Mouse (Mus musculus) neural tube, embryonic 12.5 days (tissue): ENCODE measurements around the gene Ccdc138. TPM values are rescaled to one million over a fixed set of nuclear protein-coding genes. Genes with fewer than 3 reads are reported as not detected.

ENCODE experiments used
- ATAC-seq: fragments of 200-750 bp; cut with Nextera tagmentation; 2 replicates; pipeline ENCODE4 v1.8.0; 2017; ENCODE audit warnings: low read depth, mild to moderate bottlenecking, moderate TSS enrichment, moderate library complexity; ENCODE audit not compliant: low FRiP score
- H3K27ac ChIP-seq: fragments of 300-500 bp; sonication (generic); 2 replicates; pipeline ENCODE4 v1.5.1; 2016
- H3K27me3 ChIP-seq: fragments of 300-500 bp; sonication (generic); replicated peaks from 2 replicates; pipeline ENCODE4 v1.6.1; 2016; ENCODE audit warnings: mild to moderate bottlenecking
- H3K36me3 ChIP-seq: fragments of 300-500 bp; sonication (generic); 2 replicates; pipeline ENCODE4 v1.6.1; 2016; ENCODE audit warnings: mild to moderate bottlenecking
- H3K4me1 ChIP-seq: fragments of 300-500 bp; sonication (generic); 2 replicates; pipeline ENCODE4 v1.6.1; 2016
- H3K4me2 ChIP-seq: fragments of 300-500 bp; sonication (generic); replicated peaks from 2 replicates; pipeline ENCODE4 v1.6.1; 2016; ENCODE audit warnings: mild to moderate bottlenecking
- H3K4me3 ChIP-seq: fragments of 300-500 bp; sonication (generic); 2 replicates; pipeline ENCODE4 v1.5.1; 2016
- H3K9ac ChIP-seq: fragments of 300-500 bp; sonication (generic); 2 replicates; pipeline ENCODE4 v1.6.1; 2016; ENCODE audit warnings: mild to moderate bottlenecking
- H3K9me3 ChIP-seq: fragments of 300-500 bp; sonication (generic); 2 replicates; pipeline ENCODE4 v1.6.1; 2016; ENCODE audit warnings: mild to moderate bottlenecking
- WGBS: fragments of 180-500 bp; shearing (Covaris S2); methylation state at CpG from one replicate; pipeline ENCODE4 v1.1.7; 2016; 5-methylcytosine and 5-hydroxymethylcytosine counted together
- polyA plus RNA-seq: library from polyadenylated mRNA; unstranded; fragments of >200 nt; fragmentation: Nextera tagmentation; extraction: Ambion mirVana; gene quantifications from 2 replicates; pipeline ENCODE4 v1.2.1, GENCODE M21; 2016

Gene Ccdc138
- polyA plus RNA-seq, 1 experiment from 2014 or later, result 11.4 TPM

GRCm38 (mm10) chr10:58595821-58596220, 98.1 kb downstream of the Ccdc138 start:
- WGBS, result 65% methylated on average over 5 of the region's 5 CpGs
- Histone ChIP-seq H3K4me3 (no peak overlapping the region), H3K9ac (no peak overlapping the region), H3K9me3 (peaks cover 7% of the 10 kb centered on the region; the same call in 1 of the 2 replicates), H3K4me1 (0 out of 2 replicates have a peak, but pooled peaks cover under 1% of the 10 kb centered on the region), H3K27ac (no peak overlapping the region), H3K4me2 (no peak overlapping the region), H3K36me3 (no peaks in the 10 kb centered on the region), H3K27me3 (no peaks in the 10 kb centered on the region)
- no peak for ATAC-seq

- Histone ChIP-seq H3K4me2 (no peak overlapping the region), H3K36me3 (no peaks in the 10 kb centered on the region), H3K27ac (no peak overlapping the region), H3K9ac (no peak overlapping the region), H3K27me3 (no peaks in the 10 kb centered on the region), H3K4me1 (peaks cover 10% of the 10 kb centered on the region), H3K9me3 (no peaks in the 10 kb centered on the region), H3K4me3 (no peak overlapping the region)
- 90% methylated on average over 5 of the region's 5 CpGs for WGBS
- ATAC-seq, result no peak
Measured at GRCm38 (mm10) chr10:58600151-58600550, 102.4 kb downstream of the Ccdc138 start.

GRCm38 (mm10) chr10:58600983-58601382, 103.2 kb downstream of the Ccdc138 start:
- Histone ChIP-seq H3K9me3 (no peaks in the 10 kb centered on the region), H3K27me3 (no peaks in the 10 kb centered on the region), H3K4me2 (no peak overlapping the region), H3K4me1 (peaks cover 10% of the 10 kb centered on the region), H3K27ac (no peak overlapping the region), H3K4me3 (no peak overlapping the region), H3K36me3 (no peaks in the 10 kb centered on the region), H3K9ac (no peak overlapping the region)
- WGBS, result 5% methylated on average over 5 of the region's 5 CpGs
- ATAC-seq, result peak; percentile 61

- Histone ChIP-seq H3K9me3 (no peaks in the 10 kb centered on the region), H3K9ac (no peak overlapping the region), H3K4me2 (no peak overlapping the region), H3K27me3 (no peaks in the 10 kb centered on the region), H3K36me3 (no peaks in the 10 kb centered on the region), H3K4me3 (no peak overlapping the region), H3K4me1 (peaks cover 10% of the 10 kb centered on the region), H3K27ac (no peak overlapping the region)
- 6% methylated on average over 6 of the region's 6 CpGs for WGBS
- ATAC-seq, result peak; percentile 57
Measured at GRCm38 (mm10) chr10:58601431-58601901, 103.7 kb downstream of the Ccdc138 start.

DNA sequence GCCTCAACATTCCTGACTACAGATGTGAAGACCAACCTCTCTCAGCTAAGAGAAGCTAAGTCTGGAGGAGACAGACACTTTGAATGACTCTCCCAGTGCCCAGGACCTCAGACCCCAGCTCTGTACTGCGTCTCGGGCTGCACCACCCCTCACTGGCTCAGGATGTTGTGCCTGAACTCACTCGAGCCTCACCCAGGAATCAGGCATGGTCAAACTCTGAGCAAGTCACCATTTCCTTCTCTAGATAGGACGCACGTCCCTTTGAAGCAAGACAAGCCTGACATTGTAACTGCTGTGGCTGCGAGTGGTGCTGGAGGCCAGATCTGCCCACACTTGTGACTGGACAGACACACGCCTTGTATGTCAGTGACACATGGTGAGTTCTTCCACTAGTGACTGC, 104.2 kb downstream of the Ccdc138 start:
- Histone ChIP-seq H3K4me3 (no peak overlapping the region), H3K27ac (no peak overlapping the region), H3K9me3 (no peaks in the 10 kb centered on the region), H3K4me2 (no peak overlapping the region), H3K4me1 (peaks cover 10% of the 10 kb centered on the region), H3K36me3 (no peaks in the 10 kb centered on the region), H3K27me3 (no peaks in the 10 kb centered on the region), H3K9ac (no peak overlapping the region)
- ATAC-seq, result no peak
- WGBS, result 51% methylated on average over 7 of the region's 7 CpGs

DNA sequence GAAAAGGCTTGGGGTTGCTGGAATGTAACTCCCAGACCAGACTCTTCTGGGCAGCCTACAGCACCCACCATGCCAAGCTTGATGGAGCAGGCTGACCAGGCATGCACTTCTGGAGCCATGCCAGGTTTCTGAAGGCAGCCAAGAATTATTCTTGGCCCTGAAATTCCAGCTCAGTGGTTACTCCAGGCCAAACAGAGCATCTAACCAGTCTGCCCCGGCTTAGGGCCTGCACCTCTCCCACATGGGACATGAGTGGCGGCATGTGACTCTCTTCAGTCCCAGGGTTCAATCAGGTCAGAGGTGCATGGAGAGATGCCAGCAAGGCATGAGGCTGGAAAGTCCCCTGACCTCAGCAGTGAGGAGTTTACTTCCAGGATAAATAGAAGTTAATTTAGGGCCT, 107.0 kb downstream of the Ccdc138 start:
- Histone ChIP-seq H3K9ac (no peak overlapping the region), H3K9me3 (no peaks in the 10 kb centered on the region), H3K27ac (no peak overlapping the region), H3K4me3 (no peak overlapping the region), H3K4me1 (peaks cover 10% of the 10 kb centered on the region), H3K27me3 (no peaks in the 10 kb centered on the region), H3K36me3 (no peaks in the 10 kb centered on the region), H3K4me2 (no peak overlapping the region)
- no peak for ATAC-seq
- WGBS, result 91% methylated on average over 2 of the region's 2 CpGs

DNA sequence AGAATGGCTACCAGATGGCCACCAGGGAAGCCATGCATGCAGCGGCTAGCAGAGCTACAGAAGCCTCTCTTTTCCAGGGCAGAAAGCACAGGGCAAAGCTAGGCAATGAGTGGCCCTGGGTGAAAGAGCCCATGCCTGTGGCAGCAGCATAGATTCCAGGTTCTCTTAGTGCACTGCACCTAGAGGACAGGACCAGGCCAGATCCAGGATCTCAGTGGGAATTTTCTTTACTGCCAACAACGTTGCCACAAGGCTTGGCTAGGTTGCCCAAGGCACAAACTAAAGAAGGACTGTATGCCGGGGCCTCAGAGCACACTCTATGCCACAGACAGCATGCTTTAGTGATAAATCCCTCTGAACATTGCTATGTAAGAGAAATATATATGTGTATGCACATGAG, 108.6 kb downstream of the Ccdc138 start:
- Histone ChIP-seq H3K4me3 (no peak overlapping the region), H3K4me1 (peaks cover 6% of the 10 kb centered on the region), H3K36me3 (no peaks in the 10 kb centered on the region), H3K4me2 (no peak overlapping the region), H3K9me3 (no peaks in the 10 kb centered on the region), H3K27ac (no peak overlapping the region), H3K9ac (no peak overlapping the region), H3K27me3 (no peaks in the 10 kb centered on the region)
- no peak for ATAC-seq
- 86% methylated on average over 3 of the region's 3 CpGs for WGBS

DNA sequence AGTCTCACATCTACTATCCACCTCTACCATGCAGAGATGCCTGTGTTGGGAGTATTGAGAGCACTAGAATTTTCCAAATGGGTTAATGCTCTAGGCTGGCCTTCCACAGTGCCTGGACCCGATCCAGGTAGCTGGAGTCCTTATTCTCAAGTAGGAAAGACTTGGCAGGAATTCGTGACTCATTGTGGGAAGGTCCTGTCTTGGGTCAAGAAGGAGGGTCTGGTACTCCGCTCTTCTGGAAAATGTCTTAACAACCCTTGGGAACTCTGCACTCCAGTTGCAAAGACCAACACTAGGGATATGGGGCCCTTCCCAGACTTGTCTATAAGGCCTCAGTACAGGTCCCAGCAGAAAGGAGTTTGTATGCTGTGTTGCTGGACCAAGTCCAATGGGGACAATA, 111.1 kb downstream of the Ccdc138 start:
- Histone ChIP-seq H3K27ac (no peak overlapping the region), H3K9ac (no peak overlapping the region), H3K9me3 (no peaks in the 10 kb centered on the region), H3K36me3 (no peaks in the 10 kb centered on the region), H3K4me1 (no peaks in the 10 kb centered on the region), H3K27me3 (no peaks in the 10 kb centered on the region), H3K4me2 (no peak overlapping the region), H3K4me3 (no peak overlapping the region)
- 86% methylated on average over 3 of the region's 3 CpGs for WGBS
- no peak for ATAC-seq

DNA sequence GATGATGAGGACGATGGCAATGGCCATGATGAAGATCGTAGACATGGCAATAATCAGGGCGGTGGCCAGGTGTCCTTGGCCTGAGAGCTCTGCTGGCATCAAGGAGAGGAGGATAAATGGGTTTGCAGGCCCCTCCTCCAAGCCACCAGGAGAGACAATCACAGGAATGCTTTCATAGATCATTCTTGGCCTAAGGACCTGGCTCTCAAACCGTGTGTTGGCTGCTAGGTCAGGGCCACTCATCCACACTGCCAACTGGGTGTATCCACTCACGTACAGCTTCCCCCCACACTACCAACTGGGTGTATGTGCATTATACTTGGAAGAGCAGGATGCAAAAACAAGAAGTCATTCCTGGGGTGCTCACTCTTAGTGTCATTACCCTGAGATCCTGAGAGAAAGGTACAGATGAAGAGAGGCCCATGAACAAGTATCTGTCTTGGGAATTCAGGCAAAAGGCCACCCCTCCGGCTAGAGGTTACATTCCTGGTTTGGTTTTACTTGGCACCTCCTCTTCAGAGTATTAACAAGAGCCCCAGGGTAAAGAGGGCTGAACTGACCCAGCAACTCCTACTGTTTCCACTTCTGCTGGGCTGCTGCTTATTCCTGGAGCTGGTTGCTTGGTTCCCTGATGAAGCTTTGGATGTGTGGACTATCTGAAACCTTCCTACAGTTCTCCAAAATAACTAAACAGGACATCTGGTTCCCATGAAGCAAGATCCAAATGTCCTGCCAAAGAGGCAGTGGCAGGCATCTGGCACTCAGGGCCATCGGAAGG, 112.9 kb downstream of the Ccdc138 start:
- Histone ChIP-seq H3K4me2 (no peak overlapping the region), H3K27me3 (no peaks in the 10 kb centered on the region), H3K9me3 (no peaks in the 10 kb centered on the region), H3K36me3 (no peaks in the 10 kb centered on the region), H3K4me1 (no peaks in the 10 kb centered on the region), H3K9ac (no peak overlapping the region), H3K27ac (no peak overlapping the region), H3K4me3 (no peak overlapping the region)
- ATAC-seq, result no peak
- WGBS, result 78% methylated on average over 7 of the region's 7 CpGs

DNA sequence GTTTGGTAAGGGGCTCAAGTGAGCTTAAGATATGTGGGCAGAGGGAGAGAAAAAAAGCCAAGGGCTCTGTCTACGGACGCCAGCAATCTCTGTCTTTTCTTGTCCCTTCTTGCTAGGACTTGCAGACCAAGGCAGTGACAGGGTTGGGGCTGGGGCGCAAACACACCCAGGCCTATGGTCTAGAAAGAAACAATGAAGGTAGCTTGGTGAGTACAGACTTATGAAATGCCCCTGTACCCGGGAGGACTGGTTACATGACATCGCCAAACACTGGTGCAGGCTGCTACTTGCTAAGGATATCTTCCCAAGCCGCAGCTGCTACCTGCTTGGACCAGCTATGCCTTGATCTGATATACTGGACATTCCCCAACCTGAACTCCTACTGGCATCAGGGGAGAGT, 116.9 kb downstream of the Ccdc138 start:
- no peak overlapping the region for H3K9ac ChIP-seq
- no peak overlapping the region for H3K4me2 ChIP-seq
- H3K9me3 ChIP-seq, result no peaks in the 10 kb centered on the region
- H3K4me1 ChIP-seq, result no peaks in the 10 kb centered on the region
- H3K27ac ChIP-seq, result no peak overlapping the region
- 94% methylated on average over 6 of the region's 6 CpGs for WGBS
- no peaks in the 10 kb centered on the region for H3K27me3 ChIP-seq
- H3K36me3 ChIP-seq, result no peaks in the 10 kb centered on the region
- ATAC-seq, result no peak
- H3K4me3 ChIP-seq, result no peak overlapping the region

DNA sequence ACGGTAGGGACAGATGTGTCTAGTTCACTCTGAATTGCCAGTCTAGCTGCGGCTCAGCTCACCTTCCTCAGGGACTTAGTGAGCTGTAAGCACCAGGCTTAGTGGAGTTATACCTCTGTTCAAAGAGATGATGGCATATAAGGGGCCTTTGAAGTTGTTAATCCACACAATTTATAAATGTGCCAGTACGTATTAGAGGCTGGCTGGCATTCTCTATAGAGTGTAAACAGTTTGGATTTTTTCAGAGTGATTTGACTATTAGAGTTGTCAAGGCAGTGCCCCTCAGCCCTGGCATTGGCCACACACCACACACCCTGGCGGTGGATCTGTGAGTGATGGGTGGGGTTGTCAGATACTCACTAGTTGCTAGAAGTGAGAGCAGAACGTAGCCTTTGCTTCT, 118.8 kb downstream of the Ccdc138 start:
- Histone ChIP-seq H3K4me2 (no peak overlapping the region), H3K4me3 (no peak overlapping the region), H3K4me1 (no peaks in the 10 kb centered on the region), H3K27ac (no peak overlapping the region), H3K9me3 (no peaks in the 10 kb centered on the region), H3K36me3 (no peaks in the 10 kb centered on the region), H3K27me3 (no peaks in the 10 kb centered on the region), H3K9ac (no peak overlapping the region)
- ATAC-seq, result no peak
- WGBS, result 89% methylated on average over 5 of the region's 5 CpGs

GRCm38 (mm10) chr10:58618501-58619216, 120.9 kb downstream of the Ccdc138 start:
- no peaks in the 10 kb centered on the region for H3K27me3 ChIP-seq
- no peak overlapping the region for H3K27ac ChIP-seq
- no peaks in the 10 kb centered on the region for H3K4me1 ChIP-seq
- no peaks in the 10 kb centered on the region for H3K9me3 ChIP-seq
- no peak overlapping the region for H3K4me2 ChIP-seq
- no peak overlapping the region for H3K4me3 ChIP-seq
- H3K9ac ChIP-seq, result no peak overlapping the region
- WGBS, result 91% methylated on average over 17 of the region's 17 CpGs
- H3K36me3 ChIP-seq, result no peaks in the 10 kb centered on the region
- no peak for ATAC-seq
